Mouse (Mus musculus) ES-E14 (cell line): ENCODE measurements at regions not wholly inside any gene's neighbourhood (a gene's known extent, or its start where the extent isn't known, plus 50 kb on each side); places are given as distances from the start of the nearest gene placed in this dataset.

Source experiments
- DNase-seq: peaks from one replicate; pipeline ENCODE4 v3.0.0-alpha.2; 2013; ENCODE audit warnings: low read depth, low spot score
- H3K27ac ChIP-seq: 2 replicates; pipeline ENCODE4 v1.5.1; 2012; ENCODE audit warnings: low read depth, mild to moderate bottlenecking, low read length, moderate library complexity, mixed read lengths; ENCODE audit not compliant: poor library complexity, insufficient read depth, severe bottlenecking
- H3K36me3 ChIP-seq: 2 replicates; pipeline ENCODE4 v1.6.1; 2012; ENCODE audit warnings: mild to moderate bottlenecking, low read length, moderate library complexity, mixed read lengths; ENCODE audit not compliant: control insufficient read depth, poor library complexity, insufficient read depth, severe bottlenecking
- H3K4me1 ChIP-seq, 2 experiments: fragments of 150-350 bp in 1 of 2; sonication (generic) in 1 of 2; 2 replicates each; pipeline ENCODE4 v1.6.1; 2012; ENCODE audit warnings: low read length in 2 of 2, mild to moderate bottlenecking in 1 of 2, mixed read lengths in 1 of 2; ENCODE audit not compliant: control insufficient read depth in 2 of 2, insufficient read depth in 2 of 2, poor library complexity in 1 of 2
- H3K4me3 ChIP-seq, 2 experiments: fragments of 150-350 bp in 1 of 2; sonication (generic) in 1 of 2; 2 replicates each; pipeline ENCODE4 v1.5.1; 2012; ENCODE audit warnings: low read length in 2 of 2, low read depth in 1 of 2, mild to moderate bottlenecking in 1 of 2, mixed read lengths in 1 of 2; ENCODE audit not compliant: insufficient read depth in 1 of 2, poor library complexity in 1 of 2, severe bottlenecking in 1 of 2
- H3K9ac ChIP-seq: 2 replicates; pipeline ENCODE4 v1.6.1; 2012; ENCODE audit warnings: low read depth, mild to moderate bottlenecking, low read length, mixed read lengths; ENCODE audit not compliant: poor library complexity, insufficient read depth, severe bottlenecking
- H3K9me3 ChIP-seq: fragments of 150-350 bp; sonication (generic); 2 replicates; pipeline ENCODE4 v1.6.1; 2012; ENCODE audit warnings: low read depth, mild to moderate bottlenecking, low read length; ENCODE audit not compliant: control insufficient read depth, insufficient read depth
- CHD2 ChIP-seq: IDR thresholded peaks from 2 replicates; pipeline ENCODE4 v1.6.1; 2014; ENCODE audit warnings: mild to moderate bottlenecking, low read depth, low read length, inconsistent platforms
- HCFC1 ChIP-seq: IDR thresholded peaks from 2 replicates; pipeline ENCODE4 v1.6.1; 2012; ENCODE audit warnings: low read length, inconsistent platforms, borderline replicate concordance; ENCODE audit not compliant: insufficient read depth
- MAFK ChIP-seq: IDR thresholded peaks from 2 replicates; pipeline ENCODE4 v1.6.1; 2014; ENCODE audit warnings: mild to moderate bottlenecking, low read depth, low read length, inconsistent platforms; ENCODE audit not compliant: insufficient read depth
- ZC3H11A ChIP-seq: IDR thresholded peaks from 2 replicates; pipeline ENCODE4 v1.6.1; 2012; ENCODE audit warnings: low read depth, mild to moderate bottlenecking, inconsistent platforms, low read length, borderline replicate concordance
- ZNF384 ChIP-seq: IDR thresholded peaks from 2 replicates; pipeline ENCODE4 v1.6.1; 2012; ENCODE audit warnings: low read depth, low read length, inconsistent platforms
- in situ Hi-C, 2 experiments: fragments of 600-800 bp; cut with MboI; formaldehyde crosslinking; loops; one replicate each; pipeline ENCODE4 v1.15.1; 2025; ENCODE audit warnings: low sequenced_read_pairs in 2 of 2, inconsistent platforms in 1 of 2; ENCODE audit not compliant: unreplicated experiment in 2 of 2

GRCm38 (mm10) chr13:37511406-37511805, 166.4 kb downstream of the Ly86 start:
- Histone ChIP-seq H3K36me3 (no peaks in the 10 kb centered on the region), H3K4me1 (peaks cover 10 to 30% of the 10 kb centered on the region in 2 experiments)
- DNase-seq: no peak

GRCm38 (mm10) chr13:37512781-37513180, 167.8 kb downstream of the Ly86 start:
- Histone ChIP-seq H3K9me3 (no peaks in the 10 kb centered on the region), H3K4me1 (peaks cover 12 to 24% of the 10 kb centered on the region in 2 experiments), H3K36me3 (no peaks in the 10 kb centered on the region), H3K9ac (no peak overlapping the region), H3K4me3 (no peak overlapping the region), H3K27ac (no peak overlapping the region)
- in situ Hi-C loops: no loop called here
- no peak for TF ChIP-seq HCFC1
- no peak for TF ChIP-seq ZC3H11A
- TF ChIP-seq ZNF384: no peak
- no peak for TF ChIP-seq MAFK
- no peak for TF ChIP-seq CHD2
- DNase-seq: no peak

More at GRCm38 (mm10) chr13:37511406-37511805, 166.4 kb downstream of the Ly86 start:
- Histone ChIP-seq H3K9me3 (no peaks in the 10 kb centered on the region), H3K4me3 (no peak overlapping the region), H3K9ac (no peak overlapping the region), H3K27ac (no peak overlapping the region)
- in situ Hi-C loops: no loop called here
- no peak for TF ChIP-seq HCFC1

- no peak for DNase-seq
- in situ Hi-C loops: no loop called here
- TF ChIP-seq ZNF384 (no peak), HCFC1 (no peak), ZC3H11A (no peak), MAFK (no peak)
- Histone ChIP-seq H3K4me1 (peaks cover 12 to 21% of the 10 kb centered on the region in 2 experiments), H3K36me3 (no peaks in the 10 kb centered on the region), H3K27ac (no peak overlapping the region), H3K9me3 (no peaks in the 10 kb centered on the region), H3K9ac (no peak overlapping the region), H3K4me3 (no peak overlapping the region)
Measured at GRCm38 (mm10) chr13:37513206-37513904, 168.3 kb downstream of the Ly86 start.

GRCm38 (mm10) chr13:37513905-37514607, 169.0 kb downstream of the Ly86 start:
- Histone ChIP-seq H3K36me3 (no peaks in the 10 kb centered on the region), H3K4me1 (peaks cover 7 to 14% of the 10 kb centered on the region in 2 experiments), H3K4me3 (no peak overlapping the region), H3K9ac (no peak overlapping the region), H3K27ac (no peak overlapping the region), H3K9me3 (no peaks in the 10 kb centered on the region)
- in situ Hi-C loops: no loop called here
- DNase-seq: no peak
- TF ChIP-seq ZC3H11A (no peak), MAFK (no peak), CHD2 (no peak), ZNF384 (no peak), HCFC1 (no peak)
